Mouse (Mus musculus) CH12.LX (cell line): ENCODE results near the gene Fgfr2.

ENCODE experiments used
- CTCF ChIP-seq, 2 experiments: IDR thresholded peaks in 1 of 2; conservative IDR thresholded peaks in 1 of 2; 2 replicates each; pipeline ENCODE4 v1.5.1; 2011 to 2012; ENCODE audit warnings: low read depth in 2 of 2, low read length in 2 of 2, improper control_type of control experiment in 1 of 2, inconsistent platforms in 1 of 2, mild to moderate bottlenecking in 1 of 2, moderate library complexity in 1 of 2
- KAT2A ChIP-seq: IDR thresholded peaks from 2 replicates; pipeline ENCODE4 v1.6.1; 2012; ENCODE audit warnings: low read length, improper control_type of control experiment, inconsistent platforms; ENCODE audit not compliant: insufficient replicate concordance
- MYC ChIP-seq: IDR thresholded peaks from 2 replicates; pipeline ENCODE4 v1.6.1; 2011; ENCODE audit warnings: low read depth, mild to moderate bottlenecking, improper control_type of control experiment, low read length
- POLR2A ChIP-seq: IDR thresholded peaks from 2 replicates; pipeline ENCODE4 v1.6.1; 2011; ENCODE audit warnings: low read depth, mild to moderate bottlenecking, improper control_type of control experiment, low read length
- SMC3 ChIP-seq: IDR thresholded peaks from 2 replicates; pipeline ENCODE4 v1.6.1; 2011; ENCODE audit warnings: low read depth, low read length, improper control_type of control experiment
- USF2 ChIP-seq: conservative IDR thresholded peaks from 2 replicates; pipeline ENCODE4 v1.6.1; 2011; ENCODE audit warnings: low read depth, low read length, improper control_type of control experiment

DNA sequence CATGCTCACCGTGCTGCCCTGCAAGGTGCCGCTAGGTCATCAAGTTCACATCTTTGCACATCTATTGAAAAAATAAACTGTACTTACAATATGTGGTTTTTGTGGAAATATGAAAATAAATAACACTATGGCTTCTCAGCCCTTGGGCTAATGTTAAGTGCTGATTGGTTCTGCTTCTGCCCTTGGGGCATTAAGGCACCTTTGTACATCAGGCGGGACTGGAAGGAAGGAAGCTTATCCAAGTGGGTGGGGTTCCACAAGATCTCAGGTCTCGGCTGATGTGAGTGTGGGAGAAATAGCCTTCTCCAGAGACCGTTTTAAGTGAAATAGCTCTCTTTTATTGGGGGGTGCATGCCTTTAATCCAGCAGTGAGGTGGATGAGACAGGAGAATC lies 730.1 kb downstream of the Fgfr2 start:
- TF ChIP-seq KAT2A, result no peak
- TF ChIP-seq POLR2A, result no peak
- no peak for TF ChIP-seq CTCF (conservative IDR thresholded peaks at IDR 0.05 in 1 of 2, IDR thresholded peaks at IDR 0.05 in 1 of 2; ENCODE audit: low read depth in 2 of 2, low read length in 2 of 2)
- TF ChIP-seq MYC, result no peak
- no peak for TF ChIP-seq SMC3
- no peak for TF ChIP-seq USF2
